ENCODE assay signal across 19 mouse cellular contexts in the genomic region with DNA sequence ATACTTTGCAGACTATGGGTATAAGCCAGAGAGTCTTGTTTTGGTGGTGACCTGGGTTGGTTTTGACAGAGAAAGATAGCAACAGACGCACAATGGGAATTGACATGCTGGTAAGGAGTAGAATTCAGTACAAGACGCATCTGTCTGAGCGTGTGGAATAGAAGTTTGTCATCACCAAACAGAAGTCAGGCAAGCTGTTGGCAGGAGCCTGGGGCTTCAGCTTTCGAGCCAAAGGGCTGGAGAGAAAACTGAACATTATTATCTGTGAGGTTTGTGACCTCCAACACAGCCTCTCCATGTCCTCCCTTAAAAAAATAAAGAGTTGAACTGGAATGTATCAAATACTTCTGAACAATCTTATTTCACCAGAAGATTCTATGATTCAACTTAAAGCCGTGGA.
DNase-seq lines count a peak whose midpoint lies in the region; ATAC-seq and TF ChIP-seq lines count a peak whose summit lies in the region.
"Had no signal": no experiment of that assay in that cellular context is flagged by ENCODE, and none has a peak within 500 bp of the region (broad histone marks: within the 10 kb centered on the region; RNA-seq: fewer than 3 reads in every experiment).

No protein-coding gene starts in this region.

- H3K9ac ChIP-seq in heart, embryonic 11.5 days (ENCODE audit: low read depth, low read length), result no peak overlapping the region
- no peak overlapping the region for H3K9ac ChIP-seq in lung, postnatal 0 days (replicated peaks; ENCODE audit: low read depth)
- H3K9ac ChIP-seq: embryonic facial prominence, embryonic 15.5 days; heart, embryonic 15.5 days; hindbrain, embryonic 14.5 days had no signal

- no peak overlapping the region for H3K4me3 ChIP-seq in heart, embryonic 11.5 days (ENCODE audit: low read depth, low read length)
- H3K4me3 ChIP-seq in lung, postnatal 0 days (ENCODE audit: low read depth, low read length), result no peak overlapping the region
- H3K4me3 ChIP-seq: embryonic facial prominence, embryonic 15.5 days; erythroblast, embryonic 14.5 days; forebrain, embryonic 10.5 days; gastrocnemius, adult 2 months; heart, embryonic 15.5 days; hindbrain, embryonic 10.5 days had no signal

- H3K27me3 ChIP-seq in heart, embryonic 11.5 days (ENCODE audit: control insufficient read depth, insufficient read depth, low read length), result no peaks in the 10 kb centered on the region
- H3K27me3 ChIP-seq in lung, postnatal 0 days (replicated peaks; ENCODE audit: insufficient read depth, low read length), result no peaks in the 10 kb centered on the region
- H3K27me3 ChIP-seq: embryonic facial prominence, embryonic 15.5 days; heart, embryonic 15.5 days had no signal

- no peak for TF ChIP-seq EP300 in lung, postnatal 0 days (IDR thresholded peaks at IDR 0.05)

- H3K36me3 ChIP-seq in heart, embryonic 11.5 days (ENCODE audit: control insufficient read depth, insufficient read depth, low read length), result no peaks in the 10 kb centered on the region
- H3K36me3 ChIP-seq in lung, postnatal 0 days (ENCODE audit: insufficient read depth, low read length), result no peaks in the 10 kb centered on the region
- H3K36me3 ChIP-seq: embryonic facial prominence, embryonic 15.5 days; forebrain, embryonic 10.5 days; heart, embryonic 15.5 days; hindbrain, embryonic 10.5 days had no signal

- no peak for ATAC-seq in heart, embryonic 11.5 days (replicated peaks; ENCODE audit: insufficient number of reproducible peaks, low FRiP score, low TSS enrichment)
- no peak for ATAC-seq in lung, postnatal 0 days
- ATAC-seq: forebrain, embryonic 14.5 days had no signal

- peak; percentile 45 for DNase-seq in heart, adult 11 months
- no peak for DNase-seq in heart, adult 9 months (ENCODE audit: low spot score in 2 of 2)
- DNase-seq in heart, postnatal 4 days, result peak; percentile 18
- DNase-seq in lung, postnatal 0 days (ENCODE audit: low spot score), result peak; percentile 25
- DNase-seq in lung, postnatal 36 days, result no peak
- DNase-seq: adrenal gland, postnatal 10 days; cerebellum, adult 11 months; cerebellum, adult 8-10 months; cerebellum, postnatal 14 days; embryo, embryonic 11 days; gastrocnemius, adult 2 months had no signal

- H3K4me1 ChIP-seq in heart, embryonic 11.5 days (ENCODE audit: control insufficient read depth, insufficient read depth, low read length), result peaks cover 40% of the 10 kb centered on the region
- H3K4me1 ChIP-seq in lung, postnatal 0 days (ENCODE audit: insufficient read depth, low read depth, low read length), result 0 out of 2 replicates have a peak, but pooled peaks cover 4% of the 10 kb centered on the region
- H3K4me1 ChIP-seq: embryonic facial prominence, embryonic 15.5 days had no signal

- TF ChIP-seq CTCF in lung, postnatal 0 days (IDR thresholded peaks at IDR 0.05), result no peak

- WGBS in heart, embryonic 11.5 days (ENCODE audit: insufficient replicate concordance), result 37% methylated on average over 5 of the region's 5 CpGs
- WGBS in lung, postnatal 0 days, result 53% methylated on average over 5 of the region's 5 CpGs

- no peak overlapping the region for H3K27ac ChIP-seq in heart, embryonic 11.5 days (ENCODE audit: low read depth, low read length)
- H3K27ac ChIP-seq in lung, postnatal 0 days (ENCODE audit: low read length), result no peak overlapping the region
- H3K27ac ChIP-seq: embryonic facial prominence, embryonic 15.5 days; forebrain, embryonic 10.5 days; gastrocnemius, adult 2 months; heart, embryonic 15.5 days; hindbrain, embryonic 10.5 days; hindbrain, embryonic 14.5 days had no signal

- no peak overlapping the region for H3K4me2 ChIP-seq in heart, embryonic 11.5 days
- H3K4me2 ChIP-seq in lung, postnatal 0 days (replicated peaks; ENCODE audit: low read depth, low read length), result no peak overlapping the region
- H3K4me2 ChIP-seq: embryonic facial prominence, embryonic 15.5 days; heart, embryonic 15.5 days; hindbrain, embryonic 14.5 days had no signal

- no peaks in the 10 kb centered on the region for H3K9me3 ChIP-seq in heart, embryonic 11.5 days (replicated peaks; ENCODE audit: control insufficient read depth, low read length)
- no peaks in the 10 kb centered on the region for H3K9me3 ChIP-seq in lung, postnatal 0 days (ENCODE audit: low read length)
- H3K9me3 ChIP-seq: embryonic facial prominence, embryonic 15.5 days; forebrain, embryonic 10.5 days; heart, embryonic 15.5 days; hindbrain, embryonic 10.5 days had no signal

Comparison
In these comparisons a context has a peak if more than half of its experiments do, and no peak if none do; other contexts are left out.
1. DNase-seq: peak in heart, adult 11 months (single experiment), heart, postnatal 4 days (single experiment) and lung, postnatal 0 days (single experiment); none in heart, adult 9 months (0 of 2) and lung, postnatal 36 days (single experiment).